Mouse (Mus musculus): ENCODE measurements around the gene Dse.

Gene Dse

DNA sequence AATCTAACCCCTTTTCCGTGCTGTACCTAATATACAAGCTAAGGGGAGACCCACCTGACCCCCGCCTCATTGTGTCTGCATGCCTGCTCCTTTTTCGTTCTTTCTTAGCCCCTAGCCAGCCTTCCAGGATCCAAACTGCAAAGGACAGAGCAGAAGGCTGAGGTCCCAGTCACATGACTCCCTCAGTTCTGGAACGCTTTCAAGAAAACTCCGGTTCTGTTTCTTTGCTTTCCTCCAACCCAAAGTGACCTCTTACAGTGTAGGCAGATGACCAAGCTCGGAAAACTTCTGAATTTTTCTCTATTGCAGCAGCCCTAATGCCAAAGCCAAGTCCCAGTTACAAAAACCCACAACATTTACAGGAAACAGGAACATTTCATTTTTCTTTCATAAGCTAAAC is 79.1 kb downstream of the Dse start:
- no peak for DNase-seq

DNA sequence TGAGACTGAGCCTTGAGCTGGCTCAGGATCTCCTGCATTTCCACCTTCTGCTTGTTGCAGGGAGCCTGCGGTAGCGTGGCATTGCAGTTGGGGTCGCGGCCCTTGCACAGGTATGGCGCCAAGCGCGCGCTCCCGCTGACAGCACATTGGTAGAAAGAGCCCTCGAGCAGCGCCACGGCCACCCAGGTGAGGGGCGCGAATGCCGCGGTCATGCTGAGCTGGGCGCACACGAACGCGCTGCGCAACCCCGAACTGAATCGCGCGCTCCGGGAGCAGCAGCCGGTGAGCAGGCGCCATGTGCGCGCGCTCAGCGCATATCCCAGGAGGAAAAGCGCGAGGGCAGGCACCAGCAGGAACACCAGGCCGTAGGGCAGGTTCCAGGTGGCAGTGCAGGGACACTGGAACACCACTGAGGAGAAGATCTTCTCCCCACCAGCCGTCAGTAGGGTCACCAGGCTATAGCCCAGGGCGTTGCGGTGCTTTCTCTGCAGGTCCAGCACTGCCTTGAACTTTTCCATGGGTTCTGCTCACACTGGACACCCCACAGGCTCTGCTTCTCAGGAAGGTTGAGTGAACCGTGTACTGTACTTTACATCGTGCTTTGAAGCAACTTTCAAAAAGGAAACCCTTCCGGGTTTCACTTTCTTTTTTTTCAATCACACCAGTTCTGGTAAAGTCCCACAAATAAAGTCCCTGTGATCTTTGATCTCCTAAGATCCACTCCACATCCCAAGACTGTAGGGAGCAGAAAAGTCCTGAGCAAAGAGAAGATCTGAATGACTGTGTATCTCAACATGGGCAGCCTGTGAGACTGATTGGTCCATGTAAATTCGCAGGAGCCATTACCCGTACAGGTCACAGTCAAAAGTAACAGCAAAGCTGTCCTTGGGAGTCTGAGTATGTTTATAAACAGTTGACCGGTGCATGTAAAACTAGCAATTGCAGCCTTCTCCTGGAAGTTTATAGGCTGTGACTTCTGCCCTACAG is 79.8 kb downstream of the Dse start, which contains the start of gene Calhm6:
TSS of gene Calhm6 (minus strand) at position 593 of the 987 bp plus-strand sequence.
- no peak for DNase-seq

DNA sequence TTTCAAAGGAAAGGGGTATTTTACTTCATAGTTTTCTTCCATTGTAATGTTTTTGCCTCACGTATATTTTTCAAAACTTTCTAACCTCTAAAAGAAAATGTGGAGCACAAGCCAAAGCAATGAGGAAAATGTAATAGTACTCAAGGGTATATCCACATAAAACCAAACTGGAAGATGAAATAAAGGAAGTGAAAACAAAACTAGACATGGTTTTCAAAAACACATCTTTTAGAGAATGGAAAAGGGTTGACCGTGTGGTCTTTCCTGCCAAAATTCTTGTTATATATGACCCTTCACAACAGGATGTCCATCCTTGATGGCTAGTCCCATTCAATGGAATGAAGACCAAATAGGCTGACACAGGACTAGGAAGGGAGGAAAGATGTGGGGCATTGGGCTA is 89.1 kb downstream of the Dse start:
- no peak for DNase-seq

DNA sequence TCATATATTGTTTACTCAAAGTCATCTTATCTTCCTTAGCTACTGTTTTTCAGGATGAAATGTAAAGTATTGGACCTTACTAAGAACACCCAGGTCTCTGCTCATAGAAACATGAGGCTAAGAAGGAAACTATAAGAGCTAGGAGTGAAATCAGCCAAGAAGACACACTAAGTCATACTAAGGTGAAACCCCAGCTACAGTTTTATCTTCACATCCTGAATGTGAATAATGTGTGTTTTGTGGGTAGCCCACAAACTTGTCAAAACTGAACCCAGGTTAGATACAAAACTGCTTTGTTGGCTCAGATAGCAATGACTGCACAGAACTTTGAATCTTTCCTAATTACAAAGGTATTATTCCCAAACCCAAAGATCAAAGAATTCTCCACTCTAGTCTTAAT is 89.7 kb downstream of the Dse start:
- DNase-seq, result no peak

DNA sequence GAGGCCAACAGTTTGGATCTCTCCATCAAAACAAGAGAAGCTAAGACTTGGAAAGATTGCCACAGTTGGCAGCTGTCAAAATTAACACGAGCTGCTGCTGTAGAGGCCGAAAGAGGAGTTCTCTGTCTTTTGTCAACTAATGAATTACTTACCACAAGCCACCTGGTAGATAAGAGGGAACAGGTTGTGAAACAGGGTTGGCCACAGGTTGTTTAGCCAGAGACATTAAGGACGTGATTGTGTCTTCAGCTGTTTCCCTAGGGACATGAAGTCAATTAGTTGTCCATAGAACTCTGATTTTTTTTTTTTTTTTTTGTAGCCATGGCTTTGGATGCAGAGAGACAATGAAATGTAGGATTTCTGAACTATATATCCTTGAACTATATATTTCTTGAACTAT is 90.4 kb downstream of the Dse start:
- DNase-seq, result no peak

DNA sequence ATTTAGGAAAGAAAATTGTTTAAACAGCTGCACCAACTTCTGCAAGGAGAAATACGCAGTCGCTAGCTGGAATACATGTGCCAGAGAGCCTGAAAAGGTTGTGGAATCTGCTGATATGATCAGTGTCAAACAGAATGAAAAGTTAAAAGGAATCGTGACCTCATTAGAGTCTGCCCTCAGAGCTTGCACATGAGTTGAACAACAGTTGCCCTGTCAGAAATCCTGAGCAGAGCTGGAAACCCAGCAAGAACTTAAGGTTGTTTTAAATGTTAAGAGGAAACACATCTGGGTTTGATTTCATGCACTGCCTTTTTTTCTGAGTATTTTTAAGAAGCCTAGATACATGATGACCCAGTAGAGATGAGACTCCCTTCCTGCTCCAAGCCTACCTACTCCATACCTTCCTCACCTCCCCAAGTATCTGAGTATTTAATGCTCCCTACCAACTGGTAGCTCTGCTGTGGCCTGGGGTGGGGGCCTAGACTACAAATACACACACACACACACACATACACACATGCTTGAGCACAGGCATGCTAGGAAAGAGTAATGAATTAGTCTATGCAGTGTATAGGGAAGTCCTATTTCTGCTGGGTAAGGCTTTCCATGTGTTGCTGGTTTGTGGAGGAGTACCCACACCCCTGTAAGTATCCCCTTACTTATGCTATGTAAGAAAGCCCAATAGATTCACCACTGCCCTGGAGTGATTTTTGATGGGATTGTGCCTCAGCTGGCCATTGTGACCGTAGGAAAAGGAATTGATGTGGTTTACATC is 95.4 kb downstream of the Dse start:
- DNase-seq, result no peak

DNA sequence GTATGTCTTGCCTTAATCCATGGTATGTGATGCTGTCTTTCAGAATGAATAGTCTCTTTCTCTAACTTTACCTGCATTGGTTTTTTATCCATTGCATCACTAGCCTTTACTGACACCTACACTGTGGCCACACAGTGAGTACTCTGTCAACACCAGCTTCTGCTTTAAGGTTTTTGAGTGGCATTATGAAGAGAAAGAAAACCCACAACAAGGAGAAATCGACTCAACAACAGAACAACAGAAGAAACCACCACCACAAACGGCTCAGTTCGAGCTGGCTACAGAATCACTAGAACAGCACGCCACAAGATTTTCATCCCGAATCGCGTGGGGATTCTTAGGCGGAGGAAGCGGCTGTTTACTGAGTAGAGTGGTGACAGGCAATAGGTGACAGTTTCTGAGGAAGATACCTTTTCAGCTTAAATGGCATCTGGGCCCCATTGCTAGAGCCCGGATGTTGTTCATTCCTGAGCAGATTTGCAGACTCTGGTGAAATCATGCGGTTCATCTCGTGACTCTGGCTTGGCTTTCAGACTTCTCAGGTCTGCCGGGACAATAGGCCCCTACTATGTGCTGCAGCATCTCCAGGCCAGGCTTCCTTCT is 96.6 kb downstream of the Dse start:
- DNase-seq, result no peak
